Mouse (Mus musculus): ENCODE measurements at regions not wholly inside any gene's neighbourhood (a gene's known extent, or its start where the extent isn't known, plus 50 kb on each side); places are given as distances from the start of the nearest gene placed in this dataset.

DNA sequence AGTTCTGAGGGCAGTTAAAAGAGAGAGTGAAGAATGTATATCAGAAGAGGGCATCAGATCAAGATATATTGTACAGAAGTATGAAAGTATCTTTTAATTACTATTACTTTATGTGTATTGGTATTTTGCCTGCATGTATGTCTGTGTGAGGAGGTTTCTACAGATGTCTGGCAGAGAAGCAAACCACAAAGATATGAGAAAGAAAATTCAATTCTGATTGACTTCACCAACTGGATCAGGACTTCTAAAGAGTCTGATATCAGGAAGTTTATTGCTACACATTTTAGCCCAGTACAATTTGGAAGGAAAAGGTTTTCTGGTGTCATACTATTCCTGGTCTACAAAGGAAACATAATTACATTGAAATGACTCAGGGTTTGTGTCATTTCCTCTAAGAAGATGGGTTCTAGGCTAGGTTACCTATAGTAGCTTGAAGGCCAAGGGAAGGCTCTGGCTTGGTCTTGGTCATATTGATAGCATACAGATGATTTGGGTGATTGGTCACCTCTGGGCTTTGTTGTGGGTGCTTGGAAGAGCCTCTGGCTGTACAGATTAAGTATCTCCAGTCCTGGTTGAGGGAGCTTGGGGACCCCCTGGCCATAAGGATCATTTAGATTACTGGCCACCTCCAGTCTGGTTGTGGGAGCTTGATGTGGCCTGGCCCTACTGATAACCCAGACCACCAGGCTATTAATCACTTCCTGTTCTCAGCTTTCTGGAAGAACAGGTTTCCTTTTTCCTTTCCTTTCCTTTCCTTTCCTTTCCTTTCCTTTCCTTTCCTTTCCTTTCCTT lies 275.1 kb upstream of the Pkn2 start:
- H3K36me3 ChIP-seq (ENCODE audit: control insufficient read depth, insufficient read depth, low read length): no peaks in the 10 kb centered on the region
- no peak overlapping the region for H3K9ac ChIP-seq (ENCODE audit: low read depth, low read length)
- H3K4me3 ChIP-seq (ENCODE audit: insufficient read depth, low read depth, low read length): no peak overlapping the region
- H3K27ac ChIP-seq (replicated peaks; ENCODE audit: insufficient read depth, low read depth, low read length): no peak overlapping the region
- no peaks in the 10 kb centered on the region for H3K4me1 ChIP-seq (ENCODE audit: control insufficient read depth, insufficient read depth, low read length)
- DNase-seq (ENCODE audit: extremely low read depth, low read depth, low spot score): no peak
- H3K27me3 ChIP-seq (ENCODE audit: control insufficient read depth, insufficient read depth, low read length): no peaks in the 10 kb centered on the region
- no peak for TF ChIP-seq POLR2A (IDR thresholded peaks at IDR 0.05; ENCODE audit: extremely low read depth, insufficient read depth, low read length)
- H3K79me2 ChIP-seq (ENCODE audit: control insufficient read depth, insufficient read depth, low read length): no peaks in the 10 kb centered on the region

DNA sequence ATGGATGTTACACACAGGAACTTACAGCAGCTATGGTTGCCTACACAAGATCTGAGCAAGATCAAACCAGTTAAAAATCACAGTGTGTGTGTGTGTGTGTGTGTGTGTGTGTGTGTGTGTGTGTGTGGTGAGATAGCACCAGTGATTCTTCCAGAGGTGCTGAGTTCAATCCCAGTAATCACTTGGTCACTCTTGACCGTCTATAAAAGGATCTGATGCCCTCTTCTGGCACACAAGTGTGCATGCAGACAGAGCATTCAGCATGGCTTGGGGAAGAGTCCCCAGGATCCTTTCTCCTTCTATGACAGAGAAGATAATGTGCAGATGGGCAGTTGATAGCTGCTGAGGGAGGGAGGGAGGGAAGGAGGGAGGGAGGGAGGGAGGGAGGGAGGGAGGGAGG lies 274.4 kb upstream of the Pkn2 start:
- Histone ChIP-seq H3K4me3 (ENCODE audit: insufficient read depth, low read depth, low read length) (no peak overlapping the region), H3K27me3 (ENCODE audit: control insufficient read depth, insufficient read depth, low read length) (no peaks in the 10 kb centered on the region), H3K36me3 (ENCODE audit: control insufficient read depth, insufficient read depth, low read length) (no peaks in the 10 kb centered on the region), H3K9ac (ENCODE audit: low read depth, low read length) (no peak overlapping the region), H3K27ac (replicated peaks; ENCODE audit: insufficient read depth, low read depth, low read length) (no peak overlapping the region), H3K4me1 (ENCODE audit: control insufficient read depth, insufficient read depth, low read length) (no peaks in the 10 kb centered on the region), H3K79me2 (ENCODE audit: control insufficient read depth, insufficient read depth, low read length) (no peaks in the 10 kb centered on the region)
- TF ChIP-seq POLR2A (IDR thresholded peaks at IDR 0.05; ENCODE audit: extremely low read depth, insufficient read depth, low read length) (no peak), CTCF (IDR thresholded peaks at IDR 0.05; ENCODE audit: low read depth, low read length) (no peak)
- DNase-seq (ENCODE audit: extremely low read depth, low read depth, low spot score): no peak
- WGBS: 50% methylated on average over 1 of the region's 1 CpGs

- no peaks in the 10 kb centered on the region for H3K4me1 ChIP-seq (ENCODE audit: control insufficient read depth, insufficient read depth, low read length)
- no peak for TF ChIP-seq CTCF (IDR thresholded peaks at IDR 0.05; ENCODE audit: low read depth, low read length)
- no peak for TF ChIP-seq POLR2A (IDR thresholded peaks at IDR 0.05; ENCODE audit: extremely low read depth, insufficient read depth, low read length)
- WGBS: 89% methylated on average over 1 of the region's 1 CpGs
- H3K36me3 ChIP-seq (ENCODE audit: control insufficient read depth, insufficient read depth, low read length): no peaks in the 10 kb centered on the region
- no peak overlapping the region for H3K27ac ChIP-seq (replicated peaks; ENCODE audit: insufficient read depth, low read depth, low read length)
- no peaks in the 10 kb centered on the region for H3K27me3 ChIP-seq (ENCODE audit: control insufficient read depth, insufficient read depth, low read length)
- H3K4me3 ChIP-seq (ENCODE audit: insufficient read depth, low read depth, low read length): no peak overlapping the region
- no peaks in the 10 kb centered on the region for H3K79me2 ChIP-seq (ENCODE audit: control insufficient read depth, insufficient read depth, low read length)
- DNase-seq (ENCODE audit: extremely low read depth, low read depth, low spot score): no peak
- no peak overlapping the region for H3K9ac ChIP-seq (ENCODE audit: low read depth, low read length)
Observed at GRCm38 (mm10) chr3:143155556-143155955, 273.8 kb upstream of the Pkn2 start.

DNA sequence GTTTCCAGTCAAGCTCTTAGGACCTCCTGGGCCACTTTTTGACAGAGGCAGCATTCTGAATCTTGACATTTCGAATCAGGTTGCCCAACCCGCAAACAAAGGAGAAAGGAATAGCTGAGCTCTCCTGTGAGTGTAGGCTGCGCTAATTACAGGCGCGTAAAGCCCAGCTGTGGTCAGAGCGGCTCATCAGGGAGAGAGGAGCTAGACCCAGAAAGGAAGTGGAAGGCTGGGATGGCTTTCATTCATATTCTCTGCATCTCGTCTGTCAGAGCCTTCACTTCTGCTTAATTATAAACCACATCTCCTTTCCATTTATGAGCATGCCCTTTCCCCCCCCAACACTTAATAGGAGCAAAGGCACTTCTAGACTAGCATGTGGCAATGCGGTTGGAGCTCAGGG lies 265.7 kb upstream of the Pkn2 start:
- DNase-seq (ENCODE audit: extremely low read depth, low read depth, low spot score): no peak
- H3K79me2 ChIP-seq (ENCODE audit: control insufficient read depth, insufficient read depth, low read length): no peaks in the 10 kb centered on the region
- H3K4me1 ChIP-seq (ENCODE audit: control insufficient read depth, insufficient read depth, low read length): no peaks in the 10 kb centered on the region
- WGBS: 67% methylated on average over 8 of the region's 8 CpGs
- H3K36me3 ChIP-seq (ENCODE audit: control insufficient read depth, insufficient read depth, low read length): no peaks in the 10 kb centered on the region
- no peak overlapping the region for H3K9ac ChIP-seq (ENCODE audit: low read depth, low read length)
- no peak overlapping the region for H3K27ac ChIP-seq (replicated peaks; ENCODE audit: insufficient read depth, low read depth, low read length)
- no peak overlapping the region for H3K4me3 ChIP-seq (ENCODE audit: insufficient read depth, low read depth, low read length)
- TF ChIP-seq POLR2A (IDR thresholded peaks at IDR 0.05; ENCODE audit: extremely low read depth, insufficient read depth, low read length) (no peak), CTCF (IDR thresholded peaks at IDR 0.05; ENCODE audit: low read depth, low read length) (no peak)
- H3K27me3 ChIP-seq (ENCODE audit: control insufficient read depth, insufficient read depth, low read length): no peaks in the 10 kb centered on the region

- no peak overlapping the region for H3K4me3 ChIP-seq (ENCODE audit: insufficient read depth, low read depth, low read length)
- TF ChIP-seq CTCF (IDR thresholded peaks at IDR 0.05; ENCODE audit: low read depth, low read length) (no peak), POLR2A (IDR thresholded peaks at IDR 0.05; ENCODE audit: extremely low read depth, insufficient read depth, low read length) (no peak)
- 90% methylated on average over 3 of the region's 3 CpGs for WGBS
- H3K79me2 ChIP-seq (ENCODE audit: control insufficient read depth, insufficient read depth, low read length): no peaks in the 10 kb centered on the region
- DNase-seq (ENCODE audit: extremely low read depth, low read depth, low spot score): no peak
- H3K36me3 ChIP-seq (ENCODE audit: control insufficient read depth, insufficient read depth, low read length): no peaks in the 10 kb centered on the region
- no peak overlapping the region for H3K9ac ChIP-seq (ENCODE audit: low read depth, low read length)
- no peaks in the 10 kb centered on the region for H3K4me1 ChIP-seq (ENCODE audit: control insufficient read depth, insufficient read depth, low read length)
- no peaks in the 10 kb centered on the region for H3K27me3 ChIP-seq (ENCODE audit: control insufficient read depth, insufficient read depth, low read length)
- no peak overlapping the region for H3K27ac ChIP-seq (replicated peaks; ENCODE audit: insufficient read depth, low read depth, low read length)
Observed at GRCm38 (mm10) chr3:143138952-143139351, 257.1 kb upstream of the Pkn2 start.

DNA sequence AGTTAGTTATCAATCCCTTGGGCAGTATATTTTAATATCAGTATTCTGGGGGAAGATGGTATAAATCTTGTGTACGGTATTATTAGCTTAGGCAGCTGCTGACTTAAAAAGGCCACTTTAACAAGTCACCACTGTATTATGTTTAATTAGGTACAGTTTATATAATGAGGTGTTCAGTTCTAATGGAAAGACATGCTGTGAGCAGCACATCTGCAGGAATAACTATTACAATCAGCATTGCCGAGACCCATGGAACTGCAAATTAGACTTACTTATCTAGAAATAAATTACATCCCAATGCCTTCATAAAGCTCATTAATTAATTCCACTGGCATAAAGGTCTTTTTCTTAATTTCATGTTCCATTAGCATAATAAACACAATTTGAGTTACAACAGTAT lies 252.7 kb upstream of the Pkn2 start:
- DNase-seq (ENCODE audit: extremely low read depth, low read depth, low spot score): no peak
- TF ChIP-seq POLR2A (IDR thresholded peaks at IDR 0.05; ENCODE audit: extremely low read depth, insufficient read depth, low read length) (no peak), CTCF (IDR thresholded peaks at IDR 0.05; ENCODE audit: low read depth, low read length) (no peak)
- Histone ChIP-seq H3K79me2 (ENCODE audit: control insufficient read depth, insufficient read depth, low read length) (no peaks in the 10 kb centered on the region), H3K27me3 (ENCODE audit: control insufficient read depth, insufficient read depth, low read length) (no peaks in the 10 kb centered on the region), H3K4me3 (ENCODE audit: insufficient read depth, low read depth, low read length) (no peak overlapping the region), H3K36me3 (ENCODE audit: control insufficient read depth, insufficient read depth, low read length) (no peaks in the 10 kb centered on the region), H3K9ac (ENCODE audit: low read depth, low read length) (no peak overlapping the region), H3K4me1 (ENCODE audit: control insufficient read depth, insufficient read depth, low read length) (no peaks in the 10 kb centered on the region), H3K27ac (replicated peaks; ENCODE audit: insufficient read depth, low read depth, low read length) (no peak overlapping the region)
- WGBS: 87% methylated on average over 2 of the region's 2 CpGs

Measured in liver, adult 2 months (tissue).